Mouse (Mus musculus): Measurements from ENCODE around the gene Map4k1.

DNA sequence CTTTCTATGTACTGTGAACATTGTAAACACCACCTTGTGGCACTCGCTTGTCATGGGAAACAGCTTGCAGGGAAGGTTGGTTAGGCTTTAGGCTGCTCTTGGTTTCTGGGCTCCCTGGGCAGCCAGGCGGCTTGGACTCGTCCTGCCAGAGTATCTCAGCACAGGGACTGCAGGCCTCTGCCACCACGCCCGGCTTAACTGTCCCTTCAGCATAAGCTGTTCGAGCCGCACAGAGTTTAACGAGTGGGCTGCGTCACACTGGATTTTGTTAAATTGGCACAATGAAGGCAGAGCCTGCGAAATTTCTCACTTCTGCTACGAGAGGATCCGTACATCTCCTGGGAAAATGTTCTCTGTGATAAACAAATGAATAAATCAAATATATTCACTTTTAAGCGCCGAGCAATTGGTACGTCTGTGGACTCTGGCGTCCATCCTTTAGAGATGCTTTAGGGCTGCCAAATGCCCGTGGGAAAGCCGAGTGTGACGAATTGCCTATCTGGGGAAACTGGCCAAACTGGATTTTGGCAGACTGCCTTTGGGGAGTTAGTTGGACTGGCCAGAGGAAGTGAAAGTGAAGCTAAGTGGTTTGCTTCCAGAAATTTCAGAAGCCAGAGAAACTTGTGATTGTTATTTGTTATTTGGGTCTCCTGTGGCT, 61.3 kb downstream of the Map4k1 start:
- TF ChIP-seq POLR2A (IDR thresholded peaks at IDR 0.05; ENCODE audit: control insufficient read depth, low read depth, low read length) (no peak), CTCF (IDR thresholded peaks at IDR 0.05; ENCODE audit: control insufficient read depth, insufficient read depth, insufficient replicate concordance, low read depth, low read length) (no peak)

All from testis, adult 2 months (tissue).